Mouse (Mus musculus): ENCODE measurements around the gene Grhl1. TPM values are rescaled to one million over a fixed set of nuclear protein-coding genes. Genes with fewer than 3 reads are reported as not detected.

The Grhl1 gene
- polyA plus RNA-seq, 1 experiment from 2014 or later, result 0.23 TPM

GRCm38 (mm10) chr12:24547686-24548085 is 24.4 kb upstream of the Grhl1 start:
- H3K9ac ChIP-seq (replicated peaks), result no peak overlapping the region
- no peak for ATAC-seq
- 57% methylated on average over 8 of the region's 8 CpGs for WGBS (ENCODE audit: insufficient replicate concordance)

GRCm38 (mm10) chr12:24548885-24549284 is 23.2 kb upstream of the Grhl1 start:
- Histone ChIP-seq H3K4me2 (ENCODE audit: low read depth, low read length) (no peak overlapping the region), H3K36me3 (replicated peaks; ENCODE audit: insufficient read depth, low read length) (peaks cover 17% of the 10 kb centered on the region), H3K9ac (replicated peaks) (no peak overlapping the region), H3K4me1 (ENCODE audit: insufficient read depth) (no peaks in the 10 kb centered on the region), H3K27me3 (ENCODE audit: insufficient read depth, low read length) (no peaks in the 10 kb centered on the region), H3K27ac (ENCODE audit: low read depth) (no peak overlapping the region), H3K9me3 (ENCODE audit: low read length) (no peaks in the 10 kb centered on the region), H3K4me3 (ENCODE audit: low read depth, low read length) (no peak overlapping the region)
- TF ChIP-seq EP300 (IDR thresholded peaks at IDR 0.05; ENCODE audit: low read depth) (no peak), CTCF (IDR thresholded peaks at IDR 0.05; ENCODE audit: low read depth) (no peak)
- no peak for ATAC-seq
- 89% methylated on average over 6 of the region's 6 CpGs for WGBS (ENCODE audit: insufficient replicate concordance)
- DNase-seq, result no peak

More at GRCm38 (mm10) chr12:24547686-24548085, 24.4 kb upstream of the Grhl1 start:
- no peak for DNase-seq
- H3K36me3 ChIP-seq (replicated peaks; ENCODE audit: insufficient read depth, low read length), result peaks cover 17% of the 10 kb centered on the region
- H3K9me3 ChIP-seq (ENCODE audit: low read length), result no peaks in the 10 kb centered on the region
- TF ChIP-seq EP300 (IDR thresholded peaks at IDR 0.05; ENCODE audit: low read depth) (no peak), CTCF (IDR thresholded peaks at IDR 0.05; ENCODE audit: low read depth) (no peak)
- H3K27me3 ChIP-seq (ENCODE audit: insufficient read depth, low read length), result no peaks in the 10 kb centered on the region
- H3K4me3 ChIP-seq (ENCODE audit: low read depth, low read length), result no peak overlapping the region
- H3K4me1 ChIP-seq (ENCODE audit: insufficient read depth), result no peaks in the 10 kb centered on the region
- H3K4me2 ChIP-seq (ENCODE audit: low read depth, low read length), result no peak overlapping the region
- H3K27ac ChIP-seq (ENCODE audit: low read depth), result no peak overlapping the region

- no peak for DNase-seq
Measured at GRCm38 (mm10) chr12:24552531-24552930, 19.6 kb upstream of the Grhl1 start.

GRCm38 (mm10) chr12:24555976-24556375 is 16.1 kb upstream of the Grhl1 start:
- TF ChIP-seq EP300 (IDR thresholded peaks at IDR 0.05; ENCODE audit: low read depth), result no peak
- TF ChIP-seq CTCF (IDR thresholded peaks at IDR 0.05; ENCODE audit: low read depth), result no peak
- H3K4me1 ChIP-seq (ENCODE audit: insufficient read depth), result no peaks in the 10 kb centered on the region
- no peak overlapping the region for H3K4me3 ChIP-seq (ENCODE audit: low read depth, low read length)
- H3K27me3 ChIP-seq (ENCODE audit: insufficient read depth, low read length), result no peaks in the 10 kb centered on the region
- H3K27ac ChIP-seq (ENCODE audit: low read depth), result no peak overlapping the region
- DNase-seq (no peak), ATAC-seq (no peak)
- no peaks in the 10 kb centered on the region for H3K9me3 ChIP-seq (ENCODE audit: low read length)
- peaks cover 4% of the 10 kb centered on the region; the same call in 1 of the 2 replicates for H3K36me3 ChIP-seq (replicated peaks; ENCODE audit: insufficient read depth, low read length)
- WGBS (ENCODE audit: insufficient replicate concordance), result 72% methylated on average over 8 of the region's 8 CpGs
- H3K9ac ChIP-seq (replicated peaks), result no peak overlapping the region
- no peak overlapping the region for H3K4me2 ChIP-seq (ENCODE audit: low read depth, low read length)

More at GRCm38 (mm10) chr12:24552531-24552930, 19.6 kb upstream of the Grhl1 start:
- Histone ChIP-seq H3K27me3 (ENCODE audit: insufficient read depth, low read length) (no peaks in the 10 kb centered on the region), H3K36me3 (replicated peaks; ENCODE audit: insufficient read depth, low read length) (peaks cover 17% of the 10 kb centered on the region), H3K9ac (replicated peaks) (no peak overlapping the region), H3K27ac (ENCODE audit: low read depth) (no peak overlapping the region), H3K4me3 (ENCODE audit: low read depth, low read length) (no peak overlapping the region), H3K4me2 (ENCODE audit: low read depth, low read length) (no peak overlapping the region), H3K9me3 (ENCODE audit: low read length) (no peaks in the 10 kb centered on the region), H3K4me1 (ENCODE audit: insufficient read depth) (no peaks in the 10 kb centered on the region)
- WGBS (ENCODE audit: insufficient replicate concordance), result 66% methylated on average over 2 of the region's 2 CpGs
- TF ChIP-seq CTCF (IDR thresholded peaks at IDR 0.05; ENCODE audit: low read depth), result no peak
- TF ChIP-seq EP300 (IDR thresholded peaks at IDR 0.05; ENCODE audit: low read depth), result no peak
- no peak for ATAC-seq

- H3K9ac ChIP-seq (replicated peaks), result no peak overlapping the region
- no peak for DNase-seq
- 78% methylated on average over 7 of the region's 7 CpGs for WGBS (ENCODE audit: insufficient replicate concordance)
- H3K4me2 ChIP-seq (ENCODE audit: low read depth, low read length), result no peak overlapping the region
- H3K4me3 ChIP-seq (ENCODE audit: low read depth, low read length), result no peak overlapping the region
- no peaks in the 10 kb centered on the region for H3K36me3 ChIP-seq (replicated peaks; ENCODE audit: insufficient read depth, low read length)
- H3K4me1 ChIP-seq (ENCODE audit: insufficient read depth), result no peaks in the 10 kb centered on the region
- no peak overlapping the region for H3K27ac ChIP-seq (ENCODE audit: low read depth)
- TF ChIP-seq EP300 (IDR thresholded peaks at IDR 0.05; ENCODE audit: low read depth) (no peak), CTCF (IDR thresholded peaks at IDR 0.05; ENCODE audit: low read depth) (no peak)
- no peak for ATAC-seq
- no peaks in the 10 kb centered on the region for H3K9me3 ChIP-seq (ENCODE audit: low read length)
- no peaks in the 10 kb centered on the region for H3K27me3 ChIP-seq (ENCODE audit: insufficient read depth, low read length)
Measured at GRCm38 (mm10) chr12:24563395-24563960, 8.6 kb upstream of the Grhl1 start.

- no peak overlapping the region for H3K27ac ChIP-seq (ENCODE audit: low read depth)
- peaks cover under 1% of the 10 kb centered on the region; the same call in 1 of the 2 replicates for H3K27me3 ChIP-seq (ENCODE audit: insufficient read depth, low read length)
- no peak overlapping the region for H3K4me3 ChIP-seq (ENCODE audit: low read depth, low read length)
- ATAC-seq (no peak), DNase-seq (no peak)
- H3K9me3 ChIP-seq (ENCODE audit: low read length), result no peaks in the 10 kb centered on the region
- no peak overlapping the region for H3K4me2 ChIP-seq (ENCODE audit: low read depth, low read length)
- TF ChIP-seq EP300 (IDR thresholded peaks at IDR 0.05; ENCODE audit: low read depth), result no peak
- no peak for TF ChIP-seq CTCF (IDR thresholded peaks at IDR 0.05; ENCODE audit: low read depth)
- 66% methylated on average over 6 of the region's 6 CpGs for WGBS (ENCODE audit: insufficient replicate concordance)
- H3K36me3 ChIP-seq (replicated peaks; ENCODE audit: insufficient read depth, low read length), result no peaks in the 10 kb centered on the region
- no peaks in the 10 kb centered on the region for H3K4me1 ChIP-seq (ENCODE audit: insufficient read depth)
- H3K9ac ChIP-seq (replicated peaks), result no peak overlapping the region
Measured at GRCm38 (mm10) chr12:24565311-24565710, 6.8 kb upstream of the Grhl1 start.
